Mouse (Mus musculus): ENCODE measurements around the gene Slc7a14.
"Not testable (repeated sequence)": the region's sequence is repeated elsewhere in the genome, so short reads cannot be mapped to it uniquely, and the experiment has no call there.

Slc7a14 gene

GRCm38 (mm10) chr3:31309934-31310787 is at the start of gene Slc7a14:
Gene Slc7a14, minus strand, starts transcription at chr3:31310378.
- no peak for DNase-seq

GRCm38 (mm10) chr3:31346540-31346939 is 36.4 kb upstream of the Slc7a14 start:
- no peak for DNase-seq

- DNase-seq = no peak
Observed at GRCm38 (mm10) chr3:31345766-31346165, 35.6 kb upstream of the Slc7a14 start.

- DNase-seq = no peak
Observed at GRCm38 (mm10) chr3:31339236-31339635, 29.1 kb upstream of the Slc7a14 start.

GRCm38 (mm10) chr3:31328237-31328836 is 18.2 kb upstream of the Slc7a14 start:
- DNase-seq = no peak

- no peak for DNase-seq
Observed at GRCm38 (mm10) chr3:31327791-31328190, 17.6 kb upstream of the Slc7a14 start.

- DNase-seq = no peak
Observed at GRCm38 (mm10) chr3:31324231-31324654, 14.1 kb upstream of the Slc7a14 start.

GRCm38 (mm10) chr3:31309371-31309933 is 726 bp downstream of the Slc7a14 start:
- DNase-seq = no peak

- DNase-seq = peak; percentile 38
Observed at GRCm38 (mm10) chr3:31308906-31309305, 1.3 kb downstream of the Slc7a14 start.

- DNase-seq = no peak
Observed at GRCm38 (mm10) chr3:31307936-31308335, 2.2 kb downstream of the Slc7a14 start.

- DNase-seq = no peak
Observed at GRCm38 (mm10) chr3:31291673-31292602, 18.2 kb downstream of the Slc7a14 start.

GRCm38 (mm10) chr3:31287421-31287948 is 22.7 kb downstream of the Slc7a14 start:
- DNase-seq = no peak

GRCm38 (mm10) chr3:31281116-31281515 is 29.1 kb downstream of the Slc7a14 start:
- no peak for DNase-seq

GRCm38 (mm10) chr3:31274875-31275274 is 35.3 kb downstream of the Slc7a14 start:
- no peak for DNase-seq

GRCm38 (mm10) chr3:31273247-31273646 is 36.9 kb downstream of the Slc7a14 start:
- DNase-seq = not testable (repeated sequence)

GRCm38 (mm10) chr3:31272635-31273034 is 37.5 kb downstream of the Slc7a14 start:
- DNase-seq = no peak

- DNase-seq = no peak
Observed at GRCm38 (mm10) chr3:31269551-31270317, 40.4 kb downstream of the Slc7a14 start.

GRCm38 (mm10) chr3:31267921-31268320 is 42.3 kb downstream of the Slc7a14 start:
- no peak for DNase-seq

- no peak for DNase-seq
Observed at GRCm38 (mm10) chr3:31266941-31267340, 43.2 kb downstream of the Slc7a14 start.

GRCm38 (mm10) chr3:31263535-31263934 is 46.6 kb downstream of the Slc7a14 start:
- no peak for DNase-seq

GRCm38 (mm10) chr3:31261418-31262014 is 48.7 kb downstream of the Slc7a14 start:
- DNase-seq = no peak
